ENCODE assay signal across 13 mouse cellular contexts in the genomic region with DNA sequence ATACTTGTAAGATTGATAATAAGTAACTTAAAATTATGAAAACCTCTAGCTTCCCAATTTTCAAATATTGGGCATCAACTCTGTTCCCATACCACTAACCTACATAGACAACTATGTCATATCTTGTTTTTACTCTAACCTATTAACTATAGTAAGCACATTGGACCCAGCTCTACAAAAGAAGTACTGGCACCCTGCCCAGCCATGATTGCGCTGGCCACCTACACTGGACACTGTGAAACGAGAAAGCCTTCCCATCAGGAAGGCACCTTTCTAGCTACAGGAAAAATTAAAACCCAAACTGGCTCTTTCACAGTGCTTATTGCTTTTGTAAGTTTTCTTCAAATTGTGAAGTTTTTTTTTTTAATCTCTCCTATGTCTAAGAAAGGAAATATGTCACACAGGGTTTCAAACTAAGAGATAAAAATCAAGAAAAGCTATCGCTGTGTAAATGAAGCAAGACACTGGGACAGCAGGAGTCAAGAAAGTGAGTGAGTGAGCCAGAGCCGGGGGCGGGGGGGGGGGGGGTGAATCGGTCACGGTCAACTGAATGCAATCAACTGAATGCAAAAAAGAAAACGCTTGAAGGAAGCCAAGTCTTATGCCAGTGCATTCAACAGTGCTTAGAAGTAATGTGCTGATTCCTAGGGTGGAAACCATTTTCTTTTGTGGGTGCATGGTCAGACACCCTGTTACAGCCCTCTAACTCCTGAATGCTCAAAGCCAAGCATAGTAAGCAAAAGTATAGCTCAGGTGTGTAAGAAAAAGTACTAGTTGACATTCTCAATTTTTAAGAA. TPM values are rescaled to one million over a fixed set of nuclear protein-coding genes. Genes with fewer than 3 reads are reported as not detected.
DNase-seq lines count a peak whose midpoint lies in the region; ATAC-seq and TF ChIP-seq lines count a peak whose summit lies in the region.
"Had no signal": no experiment of that assay in that cellular context is flagged by ENCODE, and none has a peak within 500 bp of the region (broad histone marks: within the 10 kb centered on the region; RNA-seq: fewer than 3 reads in every experiment).

No protein-coding gene starts in this region.

- H3K27ac ChIP-seq in heart, embryonic 10.5 days, result no peak overlapping the region
- no peak overlapping the region for H3K27ac ChIP-seq in midbrain, postnatal 0 days (ENCODE audit: low read depth, low read length)
- H3K27ac ChIP-seq in midbrain, embryonic 15.5 days, result no peak overlapping the region
- H3K27ac ChIP-seq: liver, embryonic 13.5 days; midbrain, embryonic 10.5 days had no signal

- H3K36me3 ChIP-seq in heart, embryonic 10.5 days, result no peaks in the 10 kb centered on the region
- H3K36me3 ChIP-seq in midbrain, postnatal 0 days (ENCODE audit: insufficient read depth, low read length), result no peaks in the 10 kb centered on the region
- H3K36me3 ChIP-seq in midbrain, embryonic 15.5 days (replicated peaks), result no peaks in the 10 kb centered on the region
- H3K36me3 ChIP-seq: heart, embryonic 12.5 days; liver, embryonic 13.5 days; midbrain, embryonic 10.5 days had no signal

- no peak for ATAC-seq in midbrain, postnatal 0 days (ENCODE audit: low FRiP score)
- ATAC-seq in midbrain, embryonic 15.5 days (replicated peaks), result no peak
- ATAC-seq: forebrain, postnatal 0 days; Patski had no signal

- H3K4me3 ChIP-seq in heart, embryonic 10.5 days, result no peak overlapping the region
- H3K4me3 ChIP-seq in midbrain, postnatal 0 days (ENCODE audit: low read depth, low read length), result no peak overlapping the region
- no peak overlapping the region for H3K4me3 ChIP-seq in midbrain, embryonic 15.5 days
- H3K4me3 ChIP-seq: heart, embryonic 12.5 days; liver, embryonic 13.5 days; midbrain, embryonic 10.5 days had no signal

- H3K9ac ChIP-seq in midbrain, postnatal 0 days (replicated peaks; ENCODE audit: low read length, poor library complexity, severe bottlenecking), result no peak overlapping the region
- H3K9ac ChIP-seq in midbrain, embryonic 15.5 days, result no peak overlapping the region
- H3K9ac ChIP-seq: forebrain, postnatal 0 days; heart, embryonic 12.5 days; liver, embryonic 13.5 days had no signal

- no peak for TF ChIP-seq CTCF in midbrain, postnatal 0 days (IDR thresholded peaks at IDR 0.05)

- H3K9me3 ChIP-seq in heart, embryonic 10.5 days, result no peaks in the 10 kb centered on the region
- no peaks in the 10 kb centered on the region for H3K9me3 ChIP-seq in midbrain, postnatal 0 days (ENCODE audit: low read length)
- H3K9me3 ChIP-seq in midbrain, embryonic 15.5 days, result no peaks in the 10 kb centered on the region
- H3K9me3 ChIP-seq: heart, embryonic 12.5 days; liver, embryonic 13.5 days; midbrain, embryonic 10.5 days had no signal

- WGBS in heart, embryonic 10.5 days, result 69% methylated on average over 8 of the region's 8 CpGs
- WGBS in midbrain, postnatal 0 days, result 49% methylated on average over 6 of the region's 8 CpGs
- WGBS in midbrain, embryonic 15.5 days, result 58% methylated on average over 8 of the region's 8 CpGs

- DNase-seq in heart, postnatal 14 days, result peak; percentile 1 to 2
- no peak for DNase-seq in heart, embryonic 10.5 days (ENCODE audit: low spot score)
- peak; percentile 27 for DNase-seq in midbrain, postnatal 0 days (ENCODE audit: low spot score)
- DNase-seq in cerebellum, adult 9-11 months, result peak; percentile 70
- DNase-seq in kidney, postnatal 14 days, result peak; percentile 65
- DNase-seq in thymus, adult 18-20 months, result no peak
- no peak for DNase-seq in gastrocnemius, adult 18-20 months (ENCODE audit: low spot score)
- DNase-seq: forebrain, postnatal 0 days; liver, embryonic 13.5 days had no signal

- H3K4me1 ChIP-seq in heart, embryonic 10.5 days, result no peaks in the 10 kb centered on the region
- no peaks in the 10 kb centered on the region; the same call in 1 of the 2 replicates for H3K4me1 ChIP-seq in midbrain, postnatal 0 days (ENCODE audit: insufficient read depth, low read length)
- no peaks in the 10 kb centered on the region for H3K4me1 ChIP-seq in midbrain, embryonic 15.5 days
- H3K4me1 ChIP-seq: heart, embryonic 12.5 days; liver, embryonic 13.5 days; midbrain, embryonic 10.5 days had no signal

- intact Hi-C loops in heart, postnatal 14 days (cut with DNase I), result no loop called here

- H3K27me3 ChIP-seq in heart, embryonic 10.5 days (ENCODE audit: insufficient read depth, poor library complexity, severe bottlenecking), result no peaks in the 10 kb centered on the region
- H3K27me3 ChIP-seq in midbrain, postnatal 0 days (ENCODE audit: insufficient read depth, low read length), result no peaks in the 10 kb centered on the region
- H3K27me3 ChIP-seq in midbrain, embryonic 15.5 days (replicated peaks), result peaks cover 4% of the 10 kb centered on the region; the same call in 1 of the 2 replicates
- H3K27me3 ChIP-seq: heart, embryonic 12.5 days; liver, embryonic 13.5 days had no signal

- H3K4me2 ChIP-seq in midbrain, postnatal 0 days (ENCODE audit: low read depth, low read length, poor library complexity, severe bottlenecking), result no peak overlapping the region
- no peak overlapping the region for H3K4me2 ChIP-seq in midbrain, embryonic 15.5 days
- H3K4me2 ChIP-seq: heart, embryonic 12.5 days; liver, embryonic 13.5 days had no signal

RNA-seq across cellular contexts. Expression of a gene that starts 52.2 kb away (rescaled TPM):
- total RNA-seq in heart, postnatal 14 days (2021), result 1 to 10 TPM; 1.3 to 3.0 TPM
- polyA plus RNA-seq in heart, embryonic 10.5 days (2016; fragmentation: Nextera tagmentation; extraction: Ambion mirVana), result 0.25 and 0.29 TPM in 2 replicates
- 16.5 and 21.1 TPM in 2 replicates for total RNA-seq in midbrain, postnatal 0 days (2014; rRNA removed)
- 2.2 and 3.0 TPM in 2 replicates for polyA plus RNA-seq in midbrain, postnatal 0 days (2015; fragmentation: Nextera tagmentation; extraction: Ambion mirVana)
- polyA plus RNA-seq in midbrain, embryonic 15.5 days (2015; fragmentation: Nextera tagmentation; extraction: Ambion mirVana), result 3.7 and 4.6 TPM in 2 replicates
- 1 to 10 TPM in 1 of 2 experiments, under 1 TPM in 1; 0.96 to 1.5 TPM for total RNA-seq in gastrocnemius, adult 18-20 months (2021)

Comparison
In these comparisons a context has a peak if more than half of its experiments do, and no peak if none do; other contexts are left out.
1. DNase-seq: peak in heart, postnatal 14 days (2 of 2), midbrain, postnatal 0 days (single experiment), cerebellum, adult 9-11 months (single experiment) and kidney, postnatal 14 days (single experiment); none in heart, embryonic 10.5 days (single experiment), thymus, adult 18-20 months (0 of 2) and gastrocnemius, adult 18-20 months (single experiment).